Mouse (Mus musculus) lung, embryonic 16.5 days (tissue): Measurements from ENCODE around the gene Rpl13. TPM values are rescaled to one million over a fixed set of nuclear protein-coding genes. Genes with fewer than 3 reads are reported as not detected.
A peak's percentile ranks its signal among the peaks of the same experiment; 100 is the strongest.

Experiments
- ATAC-seq: fragments of 200-750 bp; cut with Nextera tagmentation; 2 replicates; pipeline ENCODE4 v1.8.0; 2017; ENCODE audit warnings: low read depth, mild to moderate bottlenecking, moderate library complexity
- H3K27ac ChIP-seq: fragments of 300-500 bp; sonication (generic); 2 replicates; pipeline ENCODE4 v1.5.1; 2014; ENCODE audit warnings: mild to moderate bottlenecking, control low read depth, low read length
- H3K27me3 ChIP-seq: fragments of 300-500 bp; sonication (generic); 2 replicates; pipeline ENCODE4 v1.6.1; 2014; ENCODE audit warnings: low read depth, low read length, mixed read lengths; ENCODE audit not compliant: control insufficient read depth, insufficient read depth
- H3K36me3 ChIP-seq: fragments of 300-500 bp; sonication (generic); 2 replicates; pipeline ENCODE4 v1.6.1; 2014; ENCODE audit warnings: low read length; ENCODE audit not compliant: control insufficient read depth, insufficient read depth
- H3K4me1 ChIP-seq: fragments of 300-500 bp; sonication (generic); replicated peaks from 2 replicates; pipeline ENCODE4 v1.6.1; 2014; ENCODE audit warnings: low read length, mixed read lengths; ENCODE audit not compliant: control insufficient read depth, insufficient read depth
- H3K4me2 ChIP-seq: fragments of 300-500 bp; sonication (generic); 2 replicates; pipeline ENCODE4 v1.6.1; 2014; ENCODE audit warnings: low read depth, low read length, control low read depth
- H3K4me3 ChIP-seq: fragments of 300-500 bp; sonication (generic); 2 replicates; pipeline ENCODE4 v1.5.1; 2014; ENCODE audit warnings: mild to moderate bottlenecking, low read length, control low read depth
- H3K9ac ChIP-seq: fragments of 300-500 bp; sonication (generic); 2 replicates; pipeline ENCODE4 v1.6.1; 2014; ENCODE audit warnings: low read length, control low read depth
- H3K9me3 ChIP-seq: fragments of 300-500 bp; sonication (generic); 2 replicates; pipeline ENCODE4 v1.6.1; 2016; ENCODE audit warnings: low read length; ENCODE audit not compliant: control insufficient read depth
- WGBS: fragments of 180-500 bp; shearing (Covaris S2); extraction: QIAGEN DNeasy Blood & Tissue Kit; methylation state at CpG from one replicate; pipeline ENCODE4 v1.1.7; 2014; 5-methylcytosine and 5-hydroxymethylcytosine counted together
- polyA plus RNA-seq: library from polyadenylated mRNA; unstranded; fragments of >200 nt; fragmentation: Nextera tagmentation; extraction: Ambion mirVana; gene quantifications from 2 replicates; pipeline ENCODE4 v1.2.1, GENCODE M21; 2015

Gene Rpl13
- 1,316 and 1,484 TPM in 2 replicates for polyA plus RNA-seq

GRCm38 (mm10) chr8:123101735-123102685 lies at the start of gene Rpl13:
Gene Rpl13 (plus strand): TSS chr8:123102350.
- Histone ChIP-seq H3K27me3 (no peaks in the 10 kb centered on the region), H3K4me1 (peaks cover 10% of the 10 kb centered on the region), H3K4me3 (peak within 1 kb of the TSS; percentile 81), H3K36me3 (peaks cover 32% of the 10 kb centered on the region), H3K9me3 (no peaks in the 10 kb centered on the region), H3K27ac (peak within 1 kb of the TSS; percentile 83), H3K9ac (peak within 1 kb of the TSS; percentile 97), H3K4me2 (peak within 1 kb of the TSS; percentile 86)
- ATAC-seq: peak; percentile 97
- WGBS: 1% methylated on average over 53 of the region's 56 CpGs

- no peak within 1 kb of the TSS for H3K9ac ChIP-seq
- ATAC-seq: no peak
- no peak within 1 kb of the TSS for H3K27ac ChIP-seq
- H3K4me2 ChIP-seq: no peak within 1 kb of the TSS
- 69% methylated on average over 7 of the region's 7 CpGs for WGBS
- no peaks in the 10 kb centered on the region for H3K27me3 ChIP-seq
- H3K4me1 ChIP-seq: peaks cover 8% of the 10 kb centered on the region
- H3K4me3 ChIP-seq: no peak within 1 kb of the TSS
- H3K36me3 ChIP-seq: no peaks in the 10 kb centered on the region
- H3K9me3 ChIP-seq: no peaks in the 10 kb centered on the region
Measured at GRCm38 (mm10) chr8:123062721-123063120, 39.4 kb upstream of the Rpl13 start, which contains the start of gene Spg7. Gene Spg7 (plus strand): TSS chr8:123062942.

- no peak for ATAC-seq
- Histone ChIP-seq H3K9me3 (no peaks in the 10 kb centered on the region), H3K27me3 (no peaks in the 10 kb centered on the region), H3K27ac (no peak overlapping the region), H3K36me3 (no peaks in the 10 kb centered on the region), H3K4me3 (no peak overlapping the region), H3K4me1 (peaks cover 8% of the 10 kb centered on the region), H3K9ac (no peak overlapping the region), H3K4me2 (peak overlapping the region; percentile 64)
- WGBS: 65% methylated on average over 4 of the region's 4 CpGs
Measured at GRCm38 (mm10) chr8:123064072-123064471, 38.1 kb upstream of the Rpl13 start.

- ATAC-seq: peak; percentile 43
- H3K36me3 ChIP-seq: no peaks in the 10 kb centered on the region
- H3K9me3 ChIP-seq: no peaks in the 10 kb centered on the region
- H3K4me3 ChIP-seq: peak overlapping the region; percentile 68
- peak overlapping the region; percentile 64 for H3K4me2 ChIP-seq
- WGBS: 1% methylated on average over 14 of the region's 14 CpGs
- no peaks in the 10 kb centered on the region for H3K27me3 ChIP-seq
- peak overlapping the region; percentile 42 for H3K27ac ChIP-seq
- H3K4me1 ChIP-seq: peaks cover 8% of the 10 kb centered on the region
- peak overlapping the region; percentile 65 for H3K9ac ChIP-seq
Measured at GRCm38 (mm10) chr8:123064809-123065213, 37.3 kb upstream of the Rpl13 start.

GRCm38 (mm10) chr8:123065214-123066100 lies 36.7 kb upstream of the Rpl13 start:
- H3K27me3 ChIP-seq: no peaks in the 10 kb centered on the region
- no peaks in the 10 kb centered on the region for H3K9me3 ChIP-seq
- peaks cover 8% of the 10 kb centered on the region for H3K4me1 ChIP-seq
- peak overlapping the region; percentile 82 for H3K4me2 ChIP-seq
- peak overlapping the region; percentile 85 for H3K27ac ChIP-seq
- under 1% methylated on average over 72 of the region's 84 CpGs for WGBS
- no peaks in the 10 kb centered on the region for H3K36me3 ChIP-seq
- H3K4me3 ChIP-seq: peak overlapping the region; percentile 68
- peak; percentile 99 for ATAC-seq
- peak overlapping the region; percentile 88 for H3K9ac ChIP-seq

GRCm38 (mm10) chr8:123066101-123066683 lies 36.0 kb upstream of the Rpl13 start:
- no peaks in the 10 kb centered on the region for H3K27me3 ChIP-seq

GRCm38 (mm10) chr8:123071176-123071575 lies 31.0 kb upstream of the Rpl13 start:
- no peaks in the 10 kb centered on the region for H3K9me3 ChIP-seq
- no peak overlapping the region for H3K27ac ChIP-seq
- no peaks in the 10 kb centered on the region; the same call in 1 of the 2 replicates for H3K36me3 ChIP-seq
- peaks cover 6% of the 10 kb centered on the region for H3K4me1 ChIP-seq
- H3K4me2 ChIP-seq: no peak overlapping the region
- H3K9ac ChIP-seq: no peak overlapping the region
- 52% methylated on average over 4 of the region's 4 CpGs for WGBS
- 0 out of 2 replicates have a peak, but pooled peaks have one; percentile 51 for ATAC-seq
- no peaks in the 10 kb centered on the region for H3K27me3 ChIP-seq
- H3K4me3 ChIP-seq: no peak overlapping the region

More at GRCm38 (mm10) chr8:123066101-123066683, 36.0 kb upstream of the Rpl13 start:
- H3K36me3 ChIP-seq: no peaks in the 10 kb centered on the region
- peak overlapping the region; percentile 68 for H3K4me3 ChIP-seq
- 26% methylated on average over 7 of the region's 7 CpGs for WGBS
- peak overlapping the region; percentile 82 for H3K4me2 ChIP-seq
- H3K27ac ChIP-seq: peak overlapping the region; percentile 85
- H3K9ac ChIP-seq: peak overlapping the region; percentile 88
- no peaks in the 10 kb centered on the region for H3K9me3 ChIP-seq
- no peak for ATAC-seq
- peaks cover 8% of the 10 kb centered on the region for H3K4me1 ChIP-seq

GRCm38 (mm10) chr8:123077213-123077612 lies 24.9 kb upstream of the Rpl13 start:
- 89% methylated on average over 6 of the region's 6 CpGs for WGBS
- peaks cover 24% of the 10 kb centered on the region for H3K36me3 ChIP-seq
- H3K4me1 ChIP-seq: no peaks in the 10 kb centered on the region
- H3K27ac ChIP-seq: no peak overlapping the region
- no peaks in the 10 kb centered on the region for H3K27me3 ChIP-seq
- no peaks in the 10 kb centered on the region for H3K9me3 ChIP-seq
- no peak for ATAC-seq
- H3K9ac ChIP-seq: no peak overlapping the region
- no peak overlapping the region for H3K4me3 ChIP-seq
- H3K4me2 ChIP-seq: no peak overlapping the region
